Mouse (Mus musculus): Measurements from ENCODE around the gene Cracr2a. TPM values are rescaled to one million over a fixed set of nuclear protein-coding genes. Genes with fewer than 3 reads are reported as not detected.

Cracr2a gene
- polyA plus RNA-seq, 1 experiment from 2014 or later = 1.1 TPM

GRCm38 (mm10) chr6:127687181-127687860, 126.2 kb downstream of the Cracr2a start:
- peak overlapping the region; percentile 80 for H3K27ac ChIP-seq (ENCODE audit: low read depth, low read length)
- H3K4me2 ChIP-seq (replicated peaks; ENCODE audit: low read depth) = peak overlapping the region; percentile 6; the same call in 1 of the 2 replicates
- 39% methylated on average over 6 of the region's 6 CpGs for WGBS
- no peaks in the 10 kb centered on the region for H3K36me3 ChIP-seq (ENCODE audit: control insufficient read depth, insufficient read depth)
- H3K4me1 ChIP-seq (replicated peaks; ENCODE audit: control insufficient read depth, insufficient read depth, low read length) = 0 out of 2 replicates have a peak, but pooled peaks cover 5% of the 10 kb centered on the region
- H3K9ac ChIP-seq (ENCODE audit: low read depth, low read length) = no peak overlapping the region
- H3K27me3 ChIP-seq (replicated peaks; ENCODE audit: control insufficient read depth, insufficient read depth, low read length) = no peaks in the 10 kb centered on the region
- ATAC-seq = peak; percentile 92
- no peak for TF ChIP-seq CTCF (IDR thresholded peaks at IDR 0.05; ENCODE audit: low read depth)
- H3K4me3 ChIP-seq (ENCODE audit: low read depth, low read length) = no peak overlapping the region
- no peaks in the 10 kb centered on the region for H3K9me3 ChIP-seq (ENCODE audit: control insufficient read depth)

- Histone ChIP-seq H3K4me1 (replicated peaks; ENCODE audit: control insufficient read depth, insufficient read depth, low read length) (0 out of 2 replicates have a peak, but pooled peaks cover 5% of the 10 kb centered on the region), H3K4me2 (replicated peaks; ENCODE audit: low read depth) (no peak overlapping the region), H3K4me3 (ENCODE audit: low read depth, low read length) (no peak overlapping the region), H3K27me3 (replicated peaks; ENCODE audit: control insufficient read depth, insufficient read depth, low read length) (no peaks in the 10 kb centered on the region), H3K36me3 (ENCODE audit: control insufficient read depth, insufficient read depth) (no peaks in the 10 kb centered on the region), H3K27ac (ENCODE audit: low read depth, low read length) (no peak overlapping the region), H3K9ac (ENCODE audit: low read depth, low read length) (no peak overlapping the region), H3K9me3 (ENCODE audit: control insufficient read depth) (no peaks in the 10 kb centered on the region)
- no peak for ATAC-seq
- no peak for TF ChIP-seq CTCF (IDR thresholded peaks at IDR 0.05; ENCODE audit: low read depth)
- WGBS = 64% methylated on average over 7 of the region's 7 CpGs
These were observed 131.2 kb downstream of the Cracr2a start for GRCm38 (mm10) chr6:127692298-127692697.

GRCm38 (mm10) chr6:127693681-127694080, 132.5 kb downstream of the Cracr2a start:
- Histone ChIP-seq H3K27me3 (replicated peaks; ENCODE audit: control insufficient read depth, insufficient read depth, low read length) (no peaks in the 10 kb centered on the region), H3K9ac (ENCODE audit: low read depth, low read length) (no peak overlapping the region), H3K4me2 (replicated peaks; ENCODE audit: low read depth) (no peak overlapping the region), H3K9me3 (ENCODE audit: control insufficient read depth) (no peaks in the 10 kb centered on the region), H3K27ac (ENCODE audit: low read depth, low read length) (no peak overlapping the region), H3K36me3 (ENCODE audit: control insufficient read depth, insufficient read depth) (no peaks in the 10 kb centered on the region), H3K4me1 (replicated peaks; ENCODE audit: control insufficient read depth, insufficient read depth, low read length) (no peaks in the 10 kb centered on the region), H3K4me3 (ENCODE audit: low read depth, low read length) (no peak overlapping the region)
- 92% methylated on average over 7 of the region's 7 CpGs for WGBS
- TF ChIP-seq CTCF (IDR thresholded peaks at IDR 0.05; ENCODE audit: low read depth) = no peak
- no peak for ATAC-seq

GRCm38 (mm10) chr6:127701036-127701783, 140.1 kb downstream of the Cracr2a start:
- no peak for ATAC-seq
- no peak overlapping the region for H3K9ac ChIP-seq (ENCODE audit: low read depth, low read length)
- H3K27me3 ChIP-seq (replicated peaks; ENCODE audit: control insufficient read depth, insufficient read depth, low read length) = no peaks in the 10 kb centered on the region
- no peaks in the 10 kb centered on the region for H3K36me3 ChIP-seq (ENCODE audit: control insufficient read depth, insufficient read depth)
- H3K4me1 ChIP-seq (replicated peaks; ENCODE audit: control insufficient read depth, insufficient read depth, low read length) = no peaks in the 10 kb centered on the region
- no peak overlapping the region for H3K27ac ChIP-seq (ENCODE audit: low read depth, low read length)
- no peak overlapping the region for H3K4me3 ChIP-seq (ENCODE audit: low read depth, low read length)
- no peak overlapping the region for H3K4me2 ChIP-seq (replicated peaks; ENCODE audit: low read depth)
- WGBS = 68% methylated on average over 10 of the region's 11 CpGs
- TF ChIP-seq CTCF (IDR thresholded peaks at IDR 0.05; ENCODE audit: low read depth) = no peak
- no peaks in the 10 kb centered on the region for H3K9me3 ChIP-seq (ENCODE audit: control insufficient read depth)

- H3K27me3 ChIP-seq (replicated peaks; ENCODE audit: control insufficient read depth, insufficient read depth, low read length) = no peaks in the 10 kb centered on the region
- no peak for ATAC-seq
These were observed 147.1 kb downstream of the Cracr2a start for GRCm38 (mm10) chr6:127708218-127708628.

GRCm38 (mm10) chr6:127714906-127715305, 153.8 kb downstream of the Cracr2a start:
- Histone ChIP-seq H3K9ac (ENCODE audit: low read depth, low read length) (no peak overlapping the region), H3K9me3 (ENCODE audit: control insufficient read depth) (no peaks in the 10 kb centered on the region), H3K4me3 (ENCODE audit: low read depth, low read length) (no peak overlapping the region), H3K36me3 (ENCODE audit: control insufficient read depth, insufficient read depth) (no peaks in the 10 kb centered on the region), H3K27ac (ENCODE audit: low read depth, low read length) (no peak overlapping the region), H3K27me3 (replicated peaks; ENCODE audit: control insufficient read depth, insufficient read depth, low read length) (no peaks in the 10 kb centered on the region), H3K4me1 (replicated peaks; ENCODE audit: control insufficient read depth, insufficient read depth, low read length) (no peaks in the 10 kb centered on the region), H3K4me2 (replicated peaks; ENCODE audit: low read depth) (no peak overlapping the region)
- WGBS = 25% methylated on average over 5 of the region's 5 CpGs
- ATAC-seq = no peak
- TF ChIP-seq CTCF (IDR thresholded peaks at IDR 0.05; ENCODE audit: low read depth) = no peak

More at GRCm38 (mm10) chr6:127708218-127708628, 147.1 kb downstream of the Cracr2a start:
- 32% methylated on average over 1 of the region's 1 CpGs for WGBS
- TF ChIP-seq CTCF (IDR thresholded peaks at IDR 0.05; ENCODE audit: low read depth) = no peak
- Histone ChIP-seq H3K27ac (ENCODE audit: low read depth, low read length) (no peak overlapping the region), H3K9me3 (ENCODE audit: control insufficient read depth) (no peaks in the 10 kb centered on the region), H3K9ac (ENCODE audit: low read depth, low read length) (no peak overlapping the region), H3K4me2 (replicated peaks; ENCODE audit: low read depth) (no peak overlapping the region), H3K36me3 (ENCODE audit: control insufficient read depth, insufficient read depth) (no peaks in the 10 kb centered on the region), H3K4me3 (ENCODE audit: low read depth, low read length) (no peak overlapping the region), H3K4me1 (replicated peaks; ENCODE audit: control insufficient read depth, insufficient read depth, low read length) (0 out of 2 replicates have a peak, but pooled peaks cover 3% of the 10 kb centered on the region)
